Mouse (Mus musculus): ENCODE results near the gene Gsc2.
A peak's percentile ranks its signal among the peaks of the same experiment; 100 is the strongest.

Gene Gsc2

GRCm38 (mm10) chr16:17921325-17922162 lies 6.7 kb upstream of the Gsc2 start:
- peak; percentile 98 for DNase-seq

DNA sequence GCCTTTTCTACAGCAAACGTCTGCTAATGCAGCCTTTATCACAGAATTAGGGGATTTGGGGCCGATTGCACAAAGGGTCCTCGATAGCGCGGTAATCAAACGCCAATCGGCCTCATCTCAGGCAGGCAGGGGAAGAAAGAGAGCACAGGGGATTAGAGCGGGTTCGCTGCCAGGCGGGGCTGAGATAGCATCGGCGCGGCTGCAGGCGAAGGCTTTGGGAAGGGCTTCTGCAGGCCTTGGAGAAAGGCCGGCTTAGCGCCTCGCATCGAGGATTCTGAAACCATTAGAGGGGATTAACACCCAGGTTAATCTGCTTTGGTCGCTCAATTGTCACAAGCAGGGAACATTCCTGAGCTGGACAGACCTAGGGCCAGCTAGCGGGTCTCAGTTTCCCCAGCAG lies 5.7 kb upstream of the Gsc2 start:
- DNase-seq = no peak

GRCm38 (mm10) chr16:17911052-17911595 lies 3.7 kb downstream of the Gsc2 start, which contains the start of gene Ess2:
TSS of gene Ess2 (minus strand) at chr16:17911348.
- DNase-seq = peak; percentile 97

DNA sequence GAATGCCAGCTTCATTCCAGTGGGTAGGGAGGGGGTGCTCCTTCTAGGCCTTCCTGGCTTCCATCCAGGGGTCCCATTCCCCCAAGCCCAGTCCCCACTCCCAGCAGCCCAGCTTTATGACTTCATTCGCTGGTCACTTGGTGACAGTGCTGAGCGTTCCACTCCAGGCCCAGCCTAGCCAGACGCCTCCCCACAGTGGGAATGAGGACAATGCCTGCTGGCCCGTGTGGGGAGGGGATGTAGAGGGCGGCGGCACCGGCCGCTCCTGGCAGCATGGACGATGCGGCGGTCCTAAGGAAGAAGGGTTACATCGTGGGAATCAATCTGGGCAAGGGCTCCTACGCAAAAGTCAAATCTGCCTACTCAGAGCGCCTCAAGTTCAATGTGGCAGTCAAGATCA lies 16.4 kb downstream of the Gsc2 start, which contains the start of the genes Dgcr2 and Tssk2:
Gene Dgcr2 (minus strand): TSS at position 101 of the 400 bp plus-strand sequence.
Gene Tssk2 (plus strand): TSS at position 176 of the 400 bp plus-strand sequence.
- no peak for DNase-seq

DNA sequence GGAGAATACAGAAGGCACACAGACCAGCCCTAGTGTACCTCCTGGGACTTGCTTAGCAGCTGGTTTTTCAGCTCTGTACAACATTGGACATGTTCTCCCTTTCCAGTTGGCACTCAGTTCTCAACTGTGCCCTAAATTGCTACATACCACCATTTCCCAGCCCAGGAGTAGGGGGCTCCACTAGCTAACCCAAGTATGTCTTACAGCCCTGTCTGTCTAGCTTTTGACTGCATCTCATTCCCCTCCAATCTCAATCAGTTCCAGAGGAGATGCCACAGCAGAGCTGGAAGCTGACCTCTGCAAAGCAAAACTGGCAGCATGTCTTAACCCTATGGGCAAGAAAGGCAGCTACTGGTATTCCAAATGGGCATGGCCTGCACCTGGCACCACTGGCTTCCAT lies 18.8 kb downstream of the Gsc2 start:
- DNase-seq = no peak

DNA sequence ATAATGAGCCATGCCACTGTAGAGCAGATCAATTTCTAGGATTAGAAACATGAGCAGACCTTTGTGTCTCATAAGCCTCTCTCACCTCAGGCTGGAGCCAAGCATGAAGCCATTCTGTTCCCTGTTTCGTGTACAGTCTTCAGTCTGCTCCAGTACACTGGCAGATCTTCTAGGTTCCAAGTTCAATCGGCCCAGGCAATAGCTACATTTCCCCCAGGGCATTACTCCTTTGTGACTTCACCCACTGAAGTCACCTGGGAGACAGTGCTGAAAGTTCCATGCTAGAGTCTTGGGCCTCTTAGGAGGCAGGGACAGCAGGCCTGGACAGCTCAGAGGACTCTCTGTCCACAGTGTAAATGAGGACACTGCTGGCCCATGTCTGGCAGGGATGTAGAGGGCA lies 20.9 kb downstream of the Gsc2 start, which contains the start of gene Tssk1:
Gene Tssk1 (plus strand): TSS at position 301 of the 400 bp plus-strand sequence.
- DNase-seq = no peak

GRCm38 (mm10) chr16:17892606-17893005 lies 22.3 kb downstream of the Gsc2 start:
- peak; percentile 59 for DNase-seq

DNA sequence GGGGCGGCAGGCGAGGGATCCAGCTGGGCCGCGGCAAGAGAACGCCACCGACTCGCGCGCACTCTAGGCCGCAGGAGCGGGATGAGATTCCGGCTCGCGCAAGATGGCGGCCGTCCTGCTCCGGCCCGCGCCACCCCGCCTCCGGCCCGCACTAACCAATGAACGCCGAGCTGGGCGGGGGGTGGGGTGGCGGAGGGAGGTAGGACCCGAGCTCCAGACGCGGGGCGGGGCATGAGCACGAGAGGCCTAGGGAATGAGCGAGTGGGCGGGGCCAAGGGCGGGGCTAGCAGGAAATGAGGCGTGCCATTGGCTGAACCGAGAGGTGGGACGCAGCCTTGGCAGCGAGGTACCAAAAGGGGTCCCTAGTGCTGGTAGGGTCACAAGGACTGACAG lies 23.3 kb downstream of the Gsc2 start, which contains the start of gene Gm20518:
Gene Gm20518 (minus strand): TSS at position 105 of the 393 bp plus-strand sequence.
- DNase-seq = peak; percentile 100

DNA sequence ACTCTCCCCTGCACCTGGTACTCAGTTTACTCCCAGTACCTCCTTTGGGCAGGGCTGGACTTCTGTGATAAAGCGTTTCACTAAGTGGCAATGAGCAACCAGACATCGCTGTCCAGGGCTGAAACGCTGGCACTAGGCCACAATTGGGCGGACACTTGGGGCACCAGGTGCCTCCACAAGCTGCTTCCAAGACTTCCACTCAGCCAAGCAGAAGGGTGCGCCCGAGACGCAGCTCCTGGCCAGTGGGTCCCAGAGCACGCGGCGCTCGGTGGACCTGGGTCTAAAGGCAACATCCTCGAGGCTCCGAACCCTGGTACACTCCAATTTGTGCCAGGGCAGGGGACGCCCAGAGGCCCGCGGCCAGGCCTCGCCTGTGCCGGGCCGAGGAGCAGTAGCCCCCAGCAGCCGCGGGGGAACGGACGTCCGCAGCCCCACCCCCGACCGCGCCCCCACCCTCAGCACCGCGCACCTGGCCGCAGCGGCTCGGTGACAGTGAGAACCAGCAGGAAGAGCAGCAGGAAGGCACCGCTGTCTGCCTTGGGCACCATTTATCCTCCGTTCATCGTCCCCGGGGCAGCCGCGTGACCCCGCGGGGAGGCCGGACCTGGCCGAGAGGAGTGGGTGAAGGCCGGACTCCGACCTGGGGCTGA lies 23.8 kb downstream of the Gsc2 start:
- DNase-seq = peak; percentile 82

DNA sequence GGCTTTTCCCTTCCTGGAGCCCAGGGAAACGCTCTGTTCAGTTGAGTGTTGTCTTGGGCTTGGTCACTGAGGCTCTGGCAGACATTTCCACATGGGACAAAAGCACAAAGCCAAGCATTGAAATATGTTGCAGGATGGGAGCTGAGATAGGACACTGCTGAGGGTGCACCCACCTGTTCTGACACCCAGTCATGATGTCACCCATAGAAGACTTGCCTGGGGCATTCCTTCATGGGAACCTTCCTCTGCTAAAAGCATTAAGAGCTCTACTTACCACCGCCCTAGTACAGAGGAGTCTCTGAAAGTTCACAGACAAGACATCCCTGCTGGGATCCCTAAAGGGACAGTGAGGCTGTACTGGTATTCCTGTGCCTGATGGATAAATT lies 24.5 kb downstream of the Gsc2 start:
- DNase-seq = no peak

- no peak for DNase-seq
These were observed 25.0 kb downstream of the Gsc2 start for GRCm38 (mm10) chr16:17889689-17890341.

DNA sequence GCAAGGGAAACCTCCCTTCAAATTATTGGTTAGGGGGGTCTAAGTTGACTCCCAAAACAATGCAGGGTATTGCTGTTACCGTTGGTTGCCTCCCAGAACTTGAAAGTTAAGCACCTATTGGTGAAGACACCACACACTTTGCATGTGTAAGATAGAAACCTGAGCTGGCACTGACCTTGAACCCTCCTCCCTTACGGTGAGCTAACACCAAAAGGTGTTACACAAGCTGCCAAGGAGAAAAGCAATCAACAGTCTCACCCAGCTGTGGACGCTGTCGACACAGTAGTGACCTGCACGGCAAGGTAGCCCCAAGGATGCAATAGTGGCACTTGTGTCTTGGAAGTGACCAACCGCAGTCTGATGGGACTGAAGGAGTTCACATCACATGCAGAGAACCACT lies 30.7 kb downstream of the Gsc2 start:
- DNase-seq = peak; percentile 21

DNA sequence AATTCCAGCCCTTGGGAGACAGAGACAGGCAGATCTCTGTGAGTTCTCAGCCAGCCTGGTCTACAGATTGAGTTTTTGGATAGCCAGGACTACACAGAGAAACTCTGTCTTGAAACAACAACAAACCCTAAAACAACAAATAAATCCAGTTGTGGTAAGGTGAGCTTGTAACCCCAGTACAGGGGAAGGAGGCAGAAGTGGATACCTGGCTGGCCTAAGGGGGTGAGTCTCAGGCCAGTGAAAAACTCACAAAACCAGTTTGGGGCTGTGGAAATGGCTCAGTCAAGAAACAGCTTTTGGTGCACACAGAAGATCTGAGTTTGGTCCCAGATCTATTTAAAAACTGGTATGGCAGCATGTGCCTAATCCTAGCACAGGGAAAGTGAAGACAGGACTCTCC lies 32.7 kb downstream of the Gsc2 start:
- peak; percentile 50 for DNase-seq

GRCm38 (mm10) chr16:17879571-17879970 lies 35.3 kb downstream of the Gsc2 start:
- no peak for DNase-seq

DNA sequence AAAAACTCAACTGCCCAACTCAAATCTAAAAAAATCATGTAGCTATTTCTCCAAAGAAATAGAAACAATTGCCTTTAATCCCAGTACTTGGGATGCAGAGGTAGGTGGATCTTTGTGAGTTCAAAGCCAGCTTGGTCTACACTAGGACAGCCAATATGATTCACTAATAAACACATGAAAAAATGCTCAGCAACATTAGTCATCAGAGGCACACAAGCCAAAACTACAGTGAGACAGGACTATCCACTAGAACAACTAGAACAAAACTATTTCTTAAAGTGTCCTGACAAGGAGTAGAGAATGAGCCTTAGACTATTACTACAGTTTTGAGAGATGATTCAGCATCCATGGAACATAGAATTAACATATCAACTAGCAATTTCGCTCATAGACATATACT lies 38.8 kb downstream of the Gsc2 start:
- no peak for DNase-seq

DNA sequence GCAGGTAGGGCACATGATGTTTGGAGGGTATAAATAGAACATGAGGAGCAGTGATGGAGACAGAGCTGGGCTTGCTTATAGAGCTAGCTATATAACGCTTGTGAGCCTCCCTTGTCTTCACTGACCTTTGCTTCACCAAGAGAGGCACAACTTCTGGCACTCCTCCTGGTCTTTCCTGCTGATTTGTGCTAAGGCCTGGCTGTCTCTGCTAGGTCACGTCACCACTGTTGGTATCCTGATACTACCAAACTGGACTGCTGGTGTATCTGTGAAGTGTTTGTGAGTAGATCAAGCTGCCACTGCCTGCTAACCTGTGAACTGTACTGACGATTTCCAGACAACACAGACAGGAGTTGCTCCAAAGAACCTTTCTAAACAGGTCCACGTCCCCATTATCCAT lies 39.7 kb downstream of the Gsc2 start:
- peak; percentile 6 for DNase-seq

DNA sequence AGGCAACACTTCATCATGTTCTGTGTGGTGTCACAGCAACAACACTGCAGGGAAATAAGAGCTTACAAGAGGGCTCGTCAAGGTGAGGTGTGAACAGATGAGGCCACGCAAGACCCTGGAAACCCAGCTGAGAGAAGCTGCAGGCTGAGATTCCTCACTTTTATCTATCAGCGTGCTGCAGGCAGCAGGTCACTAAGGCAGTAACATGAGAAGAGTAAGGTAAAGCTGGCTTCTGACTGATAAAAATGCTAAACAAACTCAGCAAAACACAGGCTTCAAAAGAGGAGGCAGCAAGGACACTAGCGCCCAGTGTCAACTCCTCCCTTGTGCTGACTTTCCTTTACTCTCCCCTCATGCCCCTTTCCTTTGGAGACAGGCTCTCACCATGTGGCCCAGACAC lies 41.9 kb downstream of the Gsc2 start:
- DNase-seq = no peak

DNA sequence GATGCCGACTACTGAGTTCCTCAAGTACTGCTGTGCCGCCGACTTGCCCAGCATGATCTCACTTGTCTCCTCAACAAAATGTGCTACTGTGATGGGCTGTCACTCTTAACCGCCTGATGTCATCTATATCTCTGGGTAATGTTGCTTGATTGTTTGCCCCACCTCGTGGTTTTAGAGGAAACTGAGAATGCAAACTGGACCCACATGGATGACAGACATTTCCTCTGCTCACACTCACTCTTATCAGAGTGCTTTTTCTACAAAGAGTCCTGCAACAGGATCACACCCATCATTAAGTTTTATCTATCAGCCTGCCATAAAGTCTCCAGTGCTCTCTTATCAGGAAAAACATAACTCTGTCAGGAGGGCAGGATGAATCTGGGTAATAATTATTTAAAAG lies 43.6 kb downstream of the Gsc2 start:
- DNase-seq = no peak

- DNase-seq = peak; percentile 64
These were observed 49.1 kb downstream of the Gsc2 start for GRCm38 (mm10) chr16:17865770-17866169.

DNA sequence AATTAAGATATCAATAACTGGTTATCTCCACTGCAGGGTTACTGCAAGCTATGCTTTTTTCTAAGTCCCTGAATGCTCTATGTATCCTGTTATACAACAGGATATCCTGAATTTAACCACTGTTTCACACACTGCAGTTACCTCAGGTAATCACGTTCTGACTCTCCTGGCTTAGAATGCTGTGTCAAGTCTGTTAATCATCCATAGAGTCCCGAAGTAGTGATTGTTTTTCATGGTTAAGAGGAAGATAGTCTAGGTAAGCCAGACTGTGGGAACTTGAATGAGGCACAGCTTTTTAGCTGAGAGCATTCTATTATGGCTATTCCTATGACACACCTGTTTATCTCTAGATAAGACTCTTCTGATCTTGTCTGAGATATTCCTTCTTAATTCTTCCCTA lies 49.6 kb downstream of the Gsc2 start:
- DNase-seq = no peak
